Mouse (Mus musculus) layer of hippocampus, postnatal 10 days (tissue): Measurements from ENCODE around the gene Crip2. TPM values are rescaled to one million over a fixed set of nuclear protein-coding genes. Genes with fewer than 3 reads are reported as not detected.

Experiments used
- DNase-seq, 2 experiments: peaks; one replicate each; pipeline ENCODE4 v3.0.0; 2021; ENCODE audit warnings: low spot score in 2 of 2
- long read RNA-seq: library from polyadenylated mRNA; stranded (forward); transcript quantifications from one replicate; pipeline ENCODE4 v2.0.0, GENCODE M21; 2023
- total RNA-seq, 2 experiments: library from RNA; stranded (reverse); gene quantifications; 2 replicates each; pipeline ENCODE4 v1.2.3; 2021

The Crip2 gene
- 100 to 1,000 TPM; 179 to 183 TPM for total RNA-seq
- long read RNA-seq, transcript Crip2-201 (7 exons, 1,439 nt), result major isoform, 391 of 418 reads
- long read RNA-seq, partial matches to known transcripts, result 15 of 418 reads
- long read RNA-seq, other reads (novel, unspliced or antisense), result 7 of 418 reads

GRCm38 (mm10) chr12:113139908-113140615 lies at the start of gene Crip2:
Gene Crip2, plus strand, starts transcription at chr12:113140236.
- DNase-seq, result peak; percentile 88 to 91

- no peak for DNase-seq
Observed at GRCm38 (mm10) chr12:113097040-113097439, 43.0 kb upstream of the Crip2 start.

- DNase-seq, result peak; percentile 53 to 64
Observed at GRCm38 (mm10) chr12:113097749-113098281, 42.2 kb upstream of the Crip2 start, which contains the start of gene Mta1. Gene Mta1, plus strand, starts transcription at chr12:113098278.

GRCm38 (mm10) chr12:113098530-113099151 lies 41.4 kb upstream of the Crip2 start:
- peak; percentile 53 to 59 for DNase-seq

GRCm38 (mm10) chr12:113099470-113100237 lies 40.4 kb upstream of the Crip2 start:
- DNase-seq, result no peak

- DNase-seq, result peak in 1 of 2 experiments; percentile 70
Observed at GRCm38 (mm10) chr12:113100448-113101076, 39.5 kb upstream of the Crip2 start.

- no peak for DNase-seq
Observed at GRCm38 (mm10) chr12:113101251-113101960, 38.6 kb upstream of the Crip2 start.

- DNase-seq, result peak; percentile 48 to 72
Observed at GRCm38 (mm10) chr12:113102461-113102860, 37.6 kb upstream of the Crip2 start.

GRCm38 (mm10) chr12:113103846-113104451 lies 36.1 kb upstream of the Crip2 start:
- no peak for DNase-seq

- DNase-seq, result no peak
Observed at GRCm38 (mm10) chr12:113106386-113106785, 33.6 kb upstream of the Crip2 start.

GRCm38 (mm10) chr12:113107431-113108124 lies 32.5 kb upstream of the Crip2 start:
- DNase-seq, result no peak

GRCm38 (mm10) chr12:113108528-113109283 lies 31.3 kb upstream of the Crip2 start:
- no peak for DNase-seq

- DNase-seq, result no peak
Observed at GRCm38 (mm10) chr12:113109801-113110200, 30.2 kb upstream of the Crip2 start.

GRCm38 (mm10) chr12:113114141-113114540 lies 25.9 kb upstream of the Crip2 start:
- DNase-seq, result no peak

GRCm38 (mm10) chr12:113114856-113115538 lies 25.0 kb upstream of the Crip2 start:
- no peak for DNase-seq

GRCm38 (mm10) chr12:113119516-113120410 lies 20.3 kb upstream of the Crip2 start:
- peak; percentile 90 for DNase-seq

- no peak for DNase-seq
Observed at GRCm38 (mm10) chr12:113124726-113125125, 15.3 kb upstream of the Crip2 start.
